Mouse (Mus musculus): ENCODE results near the gene Fam69a. TPM values are rescaled to one million over a fixed set of nuclear protein-coding genes. Genes with fewer than 3 reads are reported as not detected.
"Not testable (repeated sequence)": the region's sequence is repeated elsewhere in the genome, so short reads cannot be mapped to it uniquely, and the experiment has no call there.

Fam69a gene
- polyA plus RNA-seq, 1 experiment from 2014 or later: 26.0 TPM

- not testable (repeated sequence) for ATAC-seq (ENCODE audit: insufficient read depth, low FRiP score, low TSS enrichment); H3K36me3 ChIP-seq (ENCODE audit: control insufficient read depth, insufficient read depth, low read length); H3K27ac ChIP-seq (ENCODE audit: low read depth, low read length); H3K9ac ChIP-seq (ENCODE audit: low read length); H3K4me3 ChIP-seq (ENCODE audit: low read depth, low read length); H3K4me2 ChIP-seq (ENCODE audit: low read depth); H3K27me3 ChIP-seq (ENCODE audit: control insufficient read depth, insufficient read depth, low read length); H3K9me3 ChIP-seq (ENCODE audit: control insufficient read depth, low read length); H3K4me1 ChIP-seq (ENCODE audit: control insufficient read depth, insufficient read depth, low read length); DNase-seq (ENCODE audit: low spot score)
- no CpG with 5 or more reads among the region's 1 CpGs for WGBS
Observed at GRCm38 (mm10) chr5:107891515-107891914, 95.4 kb downstream of the Fam69a start.

- Histone ChIP-seq H3K4me3 (ENCODE audit: low read depth, low read length) (no peak overlapping the region), H3K27me3 (ENCODE audit: control insufficient read depth, insufficient read depth, low read length) (no peaks in the 10 kb centered on the region), H3K9ac (ENCODE audit: low read length) (no peak overlapping the region), H3K4me2 (ENCODE audit: low read depth) (no peak overlapping the region), H3K36me3 (ENCODE audit: control insufficient read depth, insufficient read depth, low read length) (no peaks in the 10 kb centered on the region), H3K9me3 (ENCODE audit: control insufficient read depth, low read length) (no peaks in the 10 kb centered on the region), H3K4me1 (ENCODE audit: control insufficient read depth, insufficient read depth, low read length) (no peaks in the 10 kb centered on the region), H3K27ac (ENCODE audit: low read depth, low read length) (no peak overlapping the region)
- 66% methylated on average over 9 of the region's 9 CpGs for WGBS
- no peak for ATAC-seq (ENCODE audit: insufficient read depth, low FRiP score, low TSS enrichment)
- no peak for DNase-seq (ENCODE audit: low spot score)
Observed at GRCm38 (mm10) chr5:107889994-107890888, 96.6 kb downstream of the Fam69a start.

- Histone ChIP-seq H3K27me3 (ENCODE audit: control insufficient read depth, insufficient read depth, low read length) (no peaks in the 10 kb centered on the region), H3K27ac (ENCODE audit: low read depth, low read length) (no peak overlapping the region), H3K4me3 (ENCODE audit: low read depth, low read length) (no peak overlapping the region), H3K4me1 (ENCODE audit: control insufficient read depth, insufficient read depth, low read length) (no peaks in the 10 kb centered on the region), H3K36me3 (ENCODE audit: control insufficient read depth, insufficient read depth, low read length) (no peaks in the 10 kb centered on the region), H3K4me2 (ENCODE audit: low read depth) (no peak overlapping the region), H3K9ac (ENCODE audit: low read length) (no peak overlapping the region), H3K9me3 (ENCODE audit: control insufficient read depth, low read length) (no peaks in the 10 kb centered on the region)
- no peak for ATAC-seq (ENCODE audit: insufficient read depth, low FRiP score, low TSS enrichment)
- 86% methylated on average over 5 of the region's 5 CpGs for WGBS
- DNase-seq (ENCODE audit: low spot score): no peak
Observed at GRCm38 (mm10) chr5:107880710-107881109, 106.2 kb downstream of the Fam69a start.

GRCm38 (mm10) chr5:107877053-107877452, 109.8 kb downstream of the Fam69a start:
- H3K27me3 ChIP-seq (ENCODE audit: control insufficient read depth, insufficient read depth, low read length): no peaks in the 10 kb centered on the region
- WGBS: 74% methylated on average over 1 of the region's 1 CpGs
- no peak overlapping the region for H3K9ac ChIP-seq (ENCODE audit: low read length)
- no peaks in the 10 kb centered on the region for H3K4me1 ChIP-seq (ENCODE audit: control insufficient read depth, insufficient read depth, low read length)
- H3K4me2 ChIP-seq (ENCODE audit: low read depth): no peak overlapping the region
- no peaks in the 10 kb centered on the region for H3K36me3 ChIP-seq (ENCODE audit: control insufficient read depth, insufficient read depth, low read length)
- no peak overlapping the region for H3K27ac ChIP-seq (ENCODE audit: low read depth, low read length)
- H3K4me3 ChIP-seq (ENCODE audit: low read depth, low read length): no peak overlapping the region
- ATAC-seq (ENCODE audit: insufficient read depth, low FRiP score, low TSS enrichment) (no peak), DNase-seq (ENCODE audit: low spot score) (no peak)
- H3K9me3 ChIP-seq (ENCODE audit: control insufficient read depth, low read length): no peaks in the 10 kb centered on the region

- H3K27me3 ChIP-seq (ENCODE audit: control insufficient read depth, insufficient read depth, low read length): no peaks in the 10 kb centered on the region
- no peak overlapping the region for H3K27ac ChIP-seq (ENCODE audit: low read depth, low read length)
- ATAC-seq (ENCODE audit: insufficient read depth, low FRiP score, low TSS enrichment): no peak
- H3K4me1 ChIP-seq (ENCODE audit: control insufficient read depth, insufficient read depth, low read length): no peaks in the 10 kb centered on the region
- no peak overlapping the region for H3K4me3 ChIP-seq (ENCODE audit: low read depth, low read length)
- no peak overlapping the region for H3K9ac ChIP-seq (ENCODE audit: low read length)
- DNase-seq (ENCODE audit: low spot score): no peak
- H3K4me2 ChIP-seq (ENCODE audit: low read depth): no peak overlapping the region
- no peaks in the 10 kb centered on the region for H3K9me3 ChIP-seq (ENCODE audit: control insufficient read depth, low read length)
- no peaks in the 10 kb centered on the region for H3K36me3 ChIP-seq (ENCODE audit: control insufficient read depth, insufficient read depth, low read length)
Observed at GRCm38 (mm10) chr5:107875261-107875611, 111.6 kb downstream of the Fam69a start.

GRCm38 (mm10) chr5:107874561-107875260, 112.2 kb downstream of the Fam69a start, which contains the start of gene Evi5:
TSS of gene Evi5 (minus strand) at chr5:107875107.
- Histone ChIP-seq H3K9me3 (ENCODE audit: control insufficient read depth, low read length) (no peaks in the 10 kb centered on the region), H3K4me1 (ENCODE audit: control insufficient read depth, insufficient read depth, low read length) (no peaks in the 10 kb centered on the region), H3K27me3 (ENCODE audit: control insufficient read depth, insufficient read depth, low read length) (no peaks in the 10 kb centered on the region), H3K9ac (ENCODE audit: low read length) (no peak within 1 kb of the TSS), H3K36me3 (ENCODE audit: control insufficient read depth, insufficient read depth, low read length) (no peaks in the 10 kb centered on the region), H3K4me2 (ENCODE audit: low read depth) (no peak within 1 kb of the TSS), H3K4me3 (ENCODE audit: low read depth, low read length) (no peak within 1 kb of the TSS), H3K27ac (ENCODE audit: low read depth, low read length) (no peak within 1 kb of the TSS)
- no peak for DNase-seq (ENCODE audit: low spot score)
- no peak for ATAC-seq (ENCODE audit: insufficient read depth, low FRiP score, low TSS enrichment)
- WGBS: 45% methylated on average over 4 of the region's 4 CpGs

- no peak overlapping the region for H3K27ac ChIP-seq (ENCODE audit: low read depth, low read length)
- no peaks in the 10 kb centered on the region for H3K9me3 ChIP-seq (ENCODE audit: control insufficient read depth, low read length)
- H3K27me3 ChIP-seq (ENCODE audit: control insufficient read depth, insufficient read depth, low read length): no peaks in the 10 kb centered on the region
- WGBS: 80% methylated on average over 7 of the region's 7 CpGs
- H3K9ac ChIP-seq (ENCODE audit: low read length): no peak overlapping the region
- ATAC-seq (ENCODE audit: insufficient read depth, low FRiP score, low TSS enrichment) (no peak), DNase-seq (ENCODE audit: low spot score) (no peak)
- H3K4me2 ChIP-seq (ENCODE audit: low read depth): no peak overlapping the region
- H3K4me3 ChIP-seq (ENCODE audit: low read depth, low read length): no peak overlapping the region
- H3K4me1 ChIP-seq (ENCODE audit: control insufficient read depth, insufficient read depth, low read length): no peaks in the 10 kb centered on the region
- H3K36me3 ChIP-seq (ENCODE audit: control insufficient read depth, insufficient read depth, low read length): no peaks in the 10 kb centered on the region
Observed at GRCm38 (mm10) chr5:107873886-107874302, 113.0 kb downstream of the Fam69a start.

- ATAC-seq (ENCODE audit: insufficient read depth, low FRiP score, low TSS enrichment) (no peak), DNase-seq (ENCODE audit: low spot score) (no peak)
- Histone ChIP-seq H3K4me3 (ENCODE audit: low read depth, low read length) (no peak overlapping the region), H3K36me3 (ENCODE audit: control insufficient read depth, insufficient read depth, low read length) (no peaks in the 10 kb centered on the region), H3K4me1 (ENCODE audit: control insufficient read depth, insufficient read depth, low read length) (no peaks in the 10 kb centered on the region), H3K4me2 (ENCODE audit: low read depth) (no peak overlapping the region), H3K9ac (ENCODE audit: low read length) (no peak overlapping the region), H3K27me3 (ENCODE audit: control insufficient read depth, insufficient read depth, low read length) (no peaks in the 10 kb centered on the region), H3K9me3 (ENCODE audit: control insufficient read depth, low read length) (no peaks in the 10 kb centered on the region), H3K27ac (ENCODE audit: low read depth, low read length) (no peak overlapping the region)
- WGBS: 87% methylated on average over 6 of the region's 6 CpGs
Observed at GRCm38 (mm10) chr5:107873330-107873729, 113.6 kb downstream of the Fam69a start.

GRCm38 (mm10) chr5:107869701-107870100, 117.2 kb downstream of the Fam69a start:
- Histone ChIP-seq H3K4me2 (ENCODE audit: low read depth) (no peak overlapping the region), H3K4me1 (ENCODE audit: control insufficient read depth, insufficient read depth, low read length) (no peaks in the 10 kb centered on the region), H3K27ac (ENCODE audit: low read depth, low read length) (no peak overlapping the region), H3K9me3 (ENCODE audit: control insufficient read depth, low read length) (no peaks in the 10 kb centered on the region), H3K36me3 (ENCODE audit: control insufficient read depth, insufficient read depth, low read length) (no peaks in the 10 kb centered on the region), H3K9ac (ENCODE audit: low read length) (no peak overlapping the region), H3K27me3 (ENCODE audit: control insufficient read depth, insufficient read depth, low read length) (no peaks in the 10 kb centered on the region), H3K4me3 (ENCODE audit: low read depth, low read length) (no peak overlapping the region)
- no peak for ATAC-seq (ENCODE audit: insufficient read depth, low FRiP score, low TSS enrichment)
- DNase-seq (ENCODE audit: low spot score): no peak
- WGBS: 77% methylated on average over 2 of the region's 2 CpGs

All from neural tube, embryonic 11.5 days (tissue).